Mouse (Mus musculus): Measurements from ENCODE around the gene Snx17. TPM values are rescaled to one million over a fixed set of nuclear protein-coding genes. Genes with fewer than 3 reads are reported as not detected.
"Not testable (repeated sequence)": the region's sequence is repeated elsewhere in the genome, so short reads cannot be mapped to it uniquely, and the experiment has no call there.

Snx17 gene
- polyA plus RNA-seq, 3 experiments from 2014 or later, result 96.4 to 122 (median 119) TPM

DNA sequence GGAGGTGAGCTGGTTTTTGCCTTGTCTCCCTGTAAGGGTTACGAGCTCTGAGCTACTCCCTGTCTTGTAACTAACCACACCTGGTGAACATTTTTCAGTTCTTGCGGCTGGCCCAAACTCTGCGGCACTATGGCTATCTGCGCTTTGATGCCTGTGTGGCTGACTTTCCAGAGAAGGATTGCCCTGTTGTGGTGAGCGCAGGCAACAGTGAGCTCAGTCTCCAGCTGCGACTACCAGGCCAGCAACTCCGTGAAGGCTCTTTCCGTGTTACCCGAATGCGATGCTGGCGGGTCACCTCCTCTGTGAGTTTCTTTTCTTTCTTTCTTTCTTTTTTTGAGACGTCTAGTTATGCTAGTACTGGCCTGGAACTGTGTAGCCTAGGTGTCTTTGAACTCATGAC lies 4.0 kb downstream of the Snx17 start:
- ATAC-seq, result no peak

DNA sequence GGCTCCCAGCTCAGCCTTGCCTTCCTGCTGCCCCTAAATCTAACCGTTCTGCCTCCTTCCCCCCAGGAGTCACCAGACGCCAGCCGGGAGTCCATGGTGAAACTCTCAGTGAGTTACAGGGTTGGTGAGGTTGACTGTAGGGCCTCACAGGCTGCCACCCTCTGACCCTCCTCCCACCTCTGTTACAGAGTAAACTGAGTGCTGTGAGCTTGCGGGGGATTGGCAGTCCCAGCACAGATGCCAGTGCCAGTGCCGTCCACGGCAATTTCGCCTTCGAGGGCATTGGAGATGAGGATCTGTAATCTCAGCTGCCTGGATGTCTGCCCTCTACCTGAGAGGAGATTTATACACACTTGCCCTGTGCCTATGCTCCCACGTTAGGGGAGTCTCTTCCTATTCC lies 5.1 kb downstream of the Snx17 start:
- no peak for ATAC-seq

DNA sequence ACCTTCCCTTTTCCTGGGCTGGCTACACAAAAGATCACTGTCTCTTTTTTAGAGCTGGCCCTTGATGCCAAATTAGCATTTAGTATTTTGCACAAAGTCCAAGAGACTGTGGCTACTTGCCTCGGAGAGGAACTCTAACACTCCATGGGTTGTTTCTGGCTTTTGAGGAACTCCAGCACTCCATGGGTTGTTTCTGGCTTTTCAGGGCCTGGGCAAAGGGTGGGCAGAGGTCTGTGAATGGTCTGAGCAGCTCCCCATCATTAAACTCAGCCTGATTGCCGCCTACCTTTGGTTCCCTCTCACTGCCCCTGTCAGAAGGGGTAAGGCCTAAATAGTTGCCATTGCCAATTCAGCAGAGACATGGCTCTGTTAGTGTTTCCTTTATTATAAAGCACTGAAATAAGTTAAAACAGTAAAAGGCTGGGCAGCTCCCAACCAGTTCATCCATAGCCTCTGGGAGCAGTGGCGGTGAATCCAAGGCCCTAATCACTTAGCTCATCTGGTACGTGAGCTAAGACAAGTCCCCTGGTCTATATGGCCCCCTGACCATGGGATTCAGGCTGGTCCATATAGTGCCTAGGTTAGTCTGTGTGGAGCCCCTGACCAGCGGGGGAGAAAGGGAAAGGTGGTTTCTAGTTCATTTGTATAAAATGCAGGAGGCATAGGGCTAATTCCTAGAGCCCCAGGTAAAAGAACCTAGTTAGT lies 5.7 kb downstream of the Snx17 start:
- ATAC-seq, result no peak

DNA sequence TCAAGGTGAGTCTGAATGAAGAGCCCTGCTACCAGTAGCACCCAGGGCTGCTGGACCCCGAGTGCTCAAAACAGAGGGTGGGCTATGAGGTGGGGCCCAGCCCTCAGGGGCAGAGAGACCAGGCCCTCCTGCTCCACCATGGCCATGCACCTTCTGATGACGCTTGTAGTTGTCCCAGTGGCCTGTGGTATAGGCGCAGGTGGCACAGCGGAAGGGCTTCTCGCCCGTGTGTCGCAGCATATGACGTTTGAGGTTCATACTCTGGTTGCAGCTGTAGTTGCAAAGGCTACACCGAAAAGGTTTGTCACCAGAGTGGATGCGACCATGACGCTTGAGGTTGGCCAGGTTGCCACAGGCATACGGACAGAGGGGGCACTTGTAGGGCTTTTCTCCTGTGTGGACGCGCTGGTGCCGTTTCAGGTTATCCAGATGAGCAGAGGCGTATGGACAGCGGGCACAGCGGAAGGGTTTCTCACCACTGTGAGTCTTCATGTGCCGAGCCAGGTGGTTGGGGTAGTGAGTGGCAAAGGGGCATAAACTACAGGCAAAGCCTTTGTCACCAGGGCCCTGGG lies 6.4 kb downstream of the Snx17 start:
- ATAC-seq, result no peak

DNA sequence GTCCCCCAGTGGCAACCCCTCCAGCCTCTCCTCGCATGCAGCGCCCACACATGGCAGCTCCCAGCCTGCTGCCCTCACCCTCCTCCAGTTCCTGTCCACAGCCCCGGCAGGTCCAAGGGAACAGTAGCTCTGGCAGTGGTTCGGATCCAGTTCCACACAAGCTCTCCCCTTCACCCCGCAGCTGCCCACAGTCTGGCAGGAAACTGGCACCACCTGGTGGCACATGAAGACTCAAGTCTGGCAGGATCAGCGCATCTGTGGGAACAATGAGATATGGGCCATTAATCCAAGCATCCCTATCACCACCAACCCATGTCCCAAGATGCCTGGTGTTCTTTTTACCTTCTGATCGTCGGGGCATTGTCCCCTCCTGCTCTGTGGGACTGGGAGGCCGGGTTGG lies 6.9 kb downstream of the Snx17 start:
- ATAC-seq, result no peak

DNA sequence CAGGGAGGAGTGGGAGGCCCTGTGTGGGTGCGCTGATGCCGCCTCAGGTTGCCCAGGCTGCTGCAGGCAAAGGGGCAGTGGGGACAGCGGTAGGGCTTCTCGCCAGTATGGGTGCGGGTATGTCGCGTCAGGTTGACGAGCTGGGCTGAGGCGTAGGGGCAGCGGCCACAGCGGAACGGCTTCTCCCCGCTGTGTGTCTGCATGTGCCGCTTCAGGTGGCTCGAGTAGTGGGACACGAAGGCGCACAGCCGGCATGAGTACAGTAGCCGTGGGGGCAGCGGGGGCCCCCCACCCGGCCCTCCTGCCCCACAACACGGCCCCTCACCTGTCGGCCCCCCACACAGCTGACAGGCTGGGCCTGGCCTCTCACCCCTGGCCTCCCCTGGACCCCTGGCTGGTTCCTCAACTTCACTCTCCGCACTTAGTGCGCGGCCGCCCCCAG lies 7.3 kb downstream of the Snx17 start:
- no peak for ATAC-seq

DNA sequence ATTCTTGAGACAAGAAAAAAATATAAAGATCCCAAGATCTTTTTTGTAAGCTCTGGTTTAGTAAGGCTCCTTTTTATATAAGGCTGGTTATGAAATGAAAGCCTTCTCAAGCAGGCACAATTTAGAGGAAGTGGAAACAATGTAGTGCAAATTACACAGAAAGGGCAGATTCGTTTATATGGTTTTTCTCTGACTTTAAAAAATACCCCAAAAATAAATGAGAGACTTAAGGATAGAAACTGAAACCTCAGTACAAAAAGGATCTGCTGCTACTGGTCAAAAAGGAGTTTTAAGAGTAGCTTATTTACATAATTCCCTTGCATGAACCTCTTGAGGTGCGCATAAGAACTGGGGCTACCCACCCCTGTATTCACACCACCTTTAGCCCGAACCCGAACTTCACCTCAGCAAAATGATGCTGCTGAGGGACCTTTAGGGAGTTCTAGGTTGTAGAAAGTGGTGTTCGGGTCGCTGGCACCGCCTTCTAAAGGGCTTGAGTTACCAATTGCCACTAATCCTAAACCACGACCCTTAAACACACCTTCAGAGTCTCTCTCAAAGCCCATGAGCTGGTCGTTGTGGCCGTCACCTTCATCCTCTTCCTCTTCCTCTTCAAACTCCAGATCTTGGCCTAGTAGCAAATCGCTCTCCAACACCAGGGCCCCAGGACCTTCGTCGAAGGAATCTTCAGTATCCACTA lies 8.2 kb downstream of the Snx17 start:
- no peak for ATAC-seq

DNA sequence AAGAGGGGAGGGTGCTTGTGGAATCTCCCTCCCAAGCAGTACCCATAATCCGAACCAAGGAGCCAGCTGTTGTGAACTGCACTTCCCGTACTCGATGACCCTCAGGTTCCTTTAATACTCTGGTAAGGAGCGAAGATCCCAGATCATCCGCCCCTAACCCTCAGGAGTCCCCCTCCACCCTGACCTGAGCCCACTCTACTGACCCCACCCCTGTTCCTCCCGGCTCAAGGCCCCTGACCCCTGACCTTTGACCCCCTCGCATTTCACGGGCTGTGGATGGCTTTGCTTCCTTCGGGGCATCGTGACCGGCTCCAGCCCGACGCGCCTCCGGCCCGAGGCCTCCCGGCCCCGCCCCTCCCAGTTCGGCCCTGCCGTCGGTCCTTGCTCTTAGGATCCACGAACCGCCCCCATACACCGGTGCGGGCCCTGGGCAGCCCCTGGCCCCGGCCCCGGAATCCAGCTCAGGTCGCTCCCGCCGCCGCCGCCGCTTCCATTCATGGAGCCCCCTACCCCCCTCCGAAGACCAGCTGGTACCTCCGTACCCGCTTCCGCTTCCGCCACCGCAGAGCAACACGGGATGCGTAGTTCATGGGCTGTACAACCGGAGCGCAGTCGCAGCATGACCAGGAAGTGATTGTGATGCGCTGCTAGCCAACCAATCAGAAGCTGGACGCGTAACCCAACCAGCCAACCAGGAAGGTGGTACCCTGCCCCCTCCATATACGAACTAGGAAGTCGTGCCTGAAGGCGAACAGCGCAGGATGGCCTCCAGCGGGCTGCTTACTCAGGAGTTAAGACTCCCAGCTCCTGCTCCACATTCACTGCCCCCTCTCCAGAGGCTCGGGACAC lies 8.9 kb downstream of the Snx17 start, which contains the start of gene Zfp513:
Zfp513 (minus strand) TSS at position 562 of the 849 bp plus-strand sequence.
- ATAC-seq, result peak; percentile 99

DNA sequence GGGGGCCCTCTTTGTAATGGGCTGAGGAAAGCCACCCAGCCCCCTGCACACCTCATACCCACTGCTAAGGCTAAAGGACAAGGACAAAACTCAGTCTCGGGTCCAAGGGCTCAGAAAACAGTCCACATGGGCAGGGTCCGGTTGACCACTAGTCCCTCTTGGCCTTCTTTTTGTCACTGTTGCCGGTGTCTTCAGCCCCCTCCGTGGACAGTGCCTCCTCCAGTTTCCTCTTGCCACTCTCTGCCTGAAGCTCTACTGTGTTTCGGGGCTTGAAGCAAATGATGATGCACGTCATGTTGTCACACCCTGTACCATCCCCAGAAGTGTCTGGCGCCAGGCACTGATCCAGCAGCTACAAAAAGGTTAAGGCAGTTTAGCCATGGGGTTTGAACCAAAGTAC lies 9.9 kb downstream of the Snx17 start:
- ATAC-seq, result no peak

DNA sequence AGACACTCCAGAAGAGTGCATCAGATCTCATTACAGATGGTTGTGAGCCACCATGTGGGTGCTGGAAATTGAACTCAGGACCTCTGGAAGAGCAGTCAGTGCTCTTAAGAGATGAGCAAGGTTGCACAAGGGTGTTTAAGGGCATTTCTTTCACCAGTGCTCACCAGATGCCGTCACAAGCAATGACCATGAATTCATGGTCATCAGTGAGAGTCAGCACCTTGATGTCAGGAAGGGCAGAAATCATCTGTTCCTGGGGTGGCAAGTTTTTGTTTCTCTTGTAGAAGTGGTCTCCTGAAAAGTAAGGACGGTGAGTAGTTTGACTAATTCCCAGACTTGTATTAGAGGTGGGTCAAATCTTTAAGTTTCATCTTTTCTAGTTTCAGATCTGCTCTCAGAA lies 10.8 kb downstream of the Snx17 start:
- no peak for ATAC-seq

DNA sequence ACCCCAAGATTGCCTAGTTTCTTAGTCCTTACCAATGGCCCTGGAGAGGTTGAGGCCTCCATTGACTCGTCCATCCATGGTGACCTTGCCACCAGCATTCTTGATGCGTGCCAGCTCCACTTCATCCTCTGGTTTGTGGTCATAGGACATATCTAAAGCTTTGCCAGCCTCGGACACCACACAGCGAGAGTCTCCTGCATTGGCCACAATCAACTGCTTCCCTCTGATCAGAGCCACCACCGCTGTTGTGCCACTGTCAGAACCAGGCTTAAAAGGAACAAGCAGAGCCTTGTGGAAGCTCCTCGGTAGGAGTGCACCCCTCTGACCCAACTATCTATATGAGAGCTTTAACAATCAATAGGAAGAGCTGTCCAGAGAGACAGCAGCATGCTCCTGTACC lies 11.4 kb downstream of the Snx17 start:
- ATAC-seq, result no peak

DNA sequence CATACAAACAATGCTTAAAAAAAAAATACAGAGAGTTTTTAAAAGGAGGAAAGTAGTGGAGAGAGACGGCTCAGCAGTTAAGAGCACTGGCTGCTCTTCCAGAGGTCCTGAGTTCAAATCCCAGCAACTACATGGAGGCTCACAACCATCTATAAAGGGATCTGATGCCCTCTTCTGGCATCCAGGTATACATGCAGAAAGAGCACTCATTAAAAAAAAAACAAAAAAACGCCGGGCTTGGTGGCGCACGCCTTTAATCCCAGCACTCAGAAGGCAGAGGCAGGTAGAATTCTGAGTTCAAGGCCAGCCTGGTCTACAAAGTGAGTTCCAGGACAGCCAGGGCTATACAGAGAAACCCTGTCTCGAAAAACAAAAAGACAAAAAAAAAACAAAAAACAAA lies 23.5 kb downstream of the Snx17 start:
- ATAC-seq, result not testable (repeated sequence)

DNA sequence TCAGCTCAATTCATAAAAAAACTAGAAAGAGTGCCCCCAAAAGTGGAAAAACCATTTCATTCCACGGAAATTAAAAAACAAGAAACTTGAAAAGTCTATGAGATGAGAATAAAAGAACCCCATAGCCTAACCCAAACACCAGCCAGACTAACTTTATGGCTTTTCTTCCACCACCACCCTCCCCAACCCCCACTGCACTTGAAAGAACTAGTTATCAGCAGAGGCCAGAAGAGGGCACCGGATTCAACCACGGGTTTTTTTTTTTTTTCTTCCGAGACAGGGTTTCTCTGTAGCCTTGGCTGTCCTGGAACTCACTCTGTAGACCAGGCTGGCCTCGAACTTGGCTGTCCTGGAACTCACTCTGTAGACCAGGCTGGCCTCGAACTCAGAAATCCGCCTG lies 25.3 kb downstream of the Snx17 start:
- peak; percentile 24 for ATAC-seq

DNA sequence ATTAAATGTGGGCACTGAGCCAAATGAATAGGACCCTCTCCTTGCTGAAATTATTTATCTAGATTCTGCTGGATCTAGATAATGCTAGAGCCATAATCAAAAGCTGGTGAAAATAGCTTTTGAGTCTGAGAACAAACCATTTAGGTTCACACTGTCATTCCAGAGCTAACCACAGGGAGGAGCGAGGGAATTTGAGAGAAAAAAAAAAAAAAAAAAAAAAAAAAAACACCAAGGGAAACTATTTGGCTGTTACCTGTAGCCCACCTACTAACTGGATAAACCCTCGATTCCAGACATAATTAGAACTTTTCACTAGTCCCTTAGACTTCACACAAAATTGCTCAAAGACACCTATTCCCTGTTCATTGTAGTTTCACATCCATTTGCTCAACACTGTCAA lies 26.0 kb downstream of the Snx17 start:
- ATAC-seq, result no peak

DNA sequence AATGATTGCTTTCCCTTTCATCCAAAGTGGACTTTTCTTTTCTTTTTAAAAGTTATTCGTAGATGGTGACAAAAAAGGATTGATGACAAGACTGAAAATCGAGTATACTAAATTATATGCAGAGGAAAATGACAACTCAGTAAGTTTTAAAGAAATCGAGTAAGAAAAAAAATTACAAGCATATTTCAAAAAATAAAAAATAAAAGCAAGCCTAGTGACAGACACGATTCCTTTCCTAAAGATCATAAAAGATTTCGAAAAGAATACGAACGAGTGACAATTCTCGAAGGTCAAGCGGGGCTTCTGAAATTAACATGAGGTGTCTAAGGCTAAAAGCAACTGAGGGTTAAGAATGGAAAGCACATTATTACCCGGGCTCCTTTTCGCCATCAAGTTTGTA lies 26.4 kb downstream of the Snx17 start:
- no peak for ATAC-seq

DNA sequence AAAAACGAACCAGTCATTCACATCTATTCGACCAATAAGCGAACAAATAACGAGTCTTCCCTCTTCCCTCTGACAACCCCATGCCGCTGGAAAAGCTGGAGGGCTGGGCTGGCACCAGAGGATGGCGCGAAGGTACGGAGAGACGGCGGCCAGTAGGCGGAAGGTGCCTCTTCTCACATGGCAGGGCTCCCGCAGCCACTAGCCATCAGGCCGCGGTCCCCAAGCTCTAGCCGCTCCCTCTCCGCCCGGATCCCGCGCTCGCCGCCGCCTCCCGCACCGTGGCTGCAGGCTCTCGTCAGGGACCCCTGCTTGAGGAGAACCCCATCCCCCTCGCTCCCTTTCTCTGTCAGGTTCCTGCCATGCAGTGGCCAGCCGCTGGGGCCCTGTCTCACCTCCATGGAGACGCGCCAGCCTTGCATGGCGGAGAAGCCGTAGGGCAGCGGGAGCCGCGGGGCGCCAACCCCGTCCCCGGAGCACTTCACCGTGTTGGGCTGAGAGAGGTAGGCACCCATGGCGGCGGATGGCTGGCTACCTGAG lies 27.0 kb downstream of the Snx17 start:
- ATAC-seq, result peak; percentile 31

DNA sequence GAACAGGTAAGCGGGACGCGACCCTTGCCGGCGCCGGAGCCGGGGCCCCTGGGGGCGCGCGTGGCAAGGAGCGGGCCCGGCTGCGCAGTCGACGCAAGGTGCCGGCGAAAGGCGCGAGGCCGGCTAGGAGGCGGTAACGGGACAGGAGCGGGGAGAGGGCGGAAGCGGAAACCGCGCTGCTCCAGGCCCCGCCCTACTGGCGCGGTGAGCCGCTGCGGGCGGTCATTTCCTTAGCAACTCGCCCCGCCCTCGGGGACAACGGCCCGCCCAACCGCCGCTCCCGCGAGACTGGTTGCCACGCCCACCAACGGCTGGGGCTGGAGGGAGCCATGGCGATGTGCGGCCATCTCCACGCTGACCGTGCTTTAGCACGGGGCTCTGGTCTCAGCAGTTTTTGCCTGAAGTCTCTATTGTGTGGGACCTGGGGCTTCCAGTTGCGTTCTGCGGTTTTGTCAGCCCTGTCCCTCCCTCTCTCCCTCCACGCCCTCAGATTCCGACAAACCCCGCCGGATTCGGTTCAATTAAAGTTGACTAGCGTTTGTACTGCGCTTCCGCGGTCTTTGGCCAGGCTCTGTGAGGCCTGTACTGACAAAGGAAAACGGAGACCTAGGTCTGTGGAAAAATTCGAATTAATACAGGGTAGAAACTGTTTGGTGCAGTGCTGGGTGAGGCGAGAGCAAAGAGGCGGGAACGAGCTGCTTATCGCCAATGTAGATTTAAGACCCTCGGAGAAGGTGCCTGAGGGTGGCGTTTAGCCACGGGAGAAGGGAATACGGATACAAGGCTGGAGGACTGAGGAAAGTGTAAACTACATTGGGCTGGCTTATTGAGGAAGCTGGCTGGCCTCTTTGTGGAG lies 27.6 kb downstream of the Snx17 start, which contains the start of gene Ppm1g:
Ppm1g (minus strand) TSS at position 240 of the 856 bp plus-strand sequence.
- peak; percentile 92 for ATAC-seq

DNA sequence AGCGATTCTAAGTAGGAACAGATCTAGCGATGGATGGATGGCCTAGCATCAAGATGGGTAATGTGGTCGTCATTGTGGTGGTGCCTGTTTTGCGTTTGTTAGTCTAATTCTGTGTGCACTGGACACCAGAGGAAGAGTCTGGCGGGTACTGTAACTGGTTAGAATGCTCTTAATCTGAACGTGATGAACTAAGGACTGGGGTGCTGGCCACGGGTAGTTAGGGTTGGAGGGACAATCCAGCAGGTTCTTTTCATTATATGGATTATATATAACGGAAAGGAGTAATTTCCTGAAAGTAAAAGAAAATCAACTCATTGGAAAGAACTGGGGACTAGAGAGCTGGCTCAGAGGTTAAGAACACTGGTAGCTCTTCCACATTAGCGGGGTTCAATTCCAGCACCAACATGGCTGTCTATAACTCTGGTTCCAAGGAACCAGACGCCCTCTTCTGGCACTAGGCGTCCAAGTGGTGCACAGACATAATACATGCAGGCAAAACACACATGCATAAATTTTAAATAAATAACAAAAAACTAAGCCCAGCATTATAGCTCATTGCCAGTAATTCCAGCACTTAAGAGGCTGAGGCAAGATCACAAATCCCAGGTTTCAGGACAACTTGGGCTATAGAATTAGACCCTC lies 28.4 kb downstream of the Snx17 start:
- ATAC-seq, result no peak

DNA sequence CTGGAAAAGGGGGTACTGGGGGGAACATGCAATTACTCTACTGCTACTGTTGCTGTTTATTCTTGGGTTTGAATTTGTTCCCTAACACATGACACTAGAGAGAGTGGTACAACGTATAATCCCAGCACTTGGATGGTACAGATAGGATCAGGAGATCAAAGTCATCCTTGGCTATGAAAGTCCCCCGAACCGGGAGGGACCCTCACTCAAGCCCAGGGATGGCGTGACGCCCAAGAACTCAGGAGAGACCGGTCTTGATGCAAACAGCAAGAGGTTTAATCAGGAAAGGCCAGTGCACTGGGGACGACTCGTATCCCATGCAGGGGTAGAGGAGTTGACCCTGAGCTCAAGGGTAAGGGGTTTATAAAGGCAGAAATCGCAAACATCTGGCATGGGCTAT lies 29.7 kb downstream of the Snx17 start:
- no peak for ATAC-seq

DNA sequence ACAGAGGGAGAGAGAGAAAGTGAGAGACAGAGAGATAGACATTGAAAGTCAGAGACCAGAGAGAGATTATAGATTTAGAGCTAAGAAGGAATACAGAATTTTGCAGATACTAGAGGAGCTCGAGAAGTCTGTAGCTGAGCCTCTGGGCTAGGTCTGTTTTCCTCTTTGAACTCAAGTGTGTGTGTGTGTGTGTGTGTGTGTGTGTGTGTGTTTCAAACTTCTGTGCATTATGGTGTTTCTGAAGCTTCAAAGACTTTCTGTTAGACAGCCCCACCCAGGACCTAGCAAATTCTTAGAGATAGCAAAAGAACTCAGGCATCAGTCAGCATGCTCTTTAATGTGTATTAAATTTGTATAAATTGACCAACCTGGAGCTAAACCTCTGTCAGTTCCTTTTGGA lies 33.6 kb downstream of the Snx17 start:
- ATAC-seq, result no peak

All from inflammation-experienced regulatory T-cells, adult 6 months (primary cell).